Mouse (Mus musculus) limb, embryonic 11.5 days (tissue): Measurements from ENCODE around the gene Golm1. TPM values are rescaled to one million over a fixed set of nuclear protein-coding genes. Genes with fewer than 3 reads are reported as not detected.
"Not testable (repeated sequence)": the region's sequence is repeated elsewhere in the genome, so short reads cannot be mapped to it uniquely, and the experiment has no call there.

Experiments used
- ATAC-seq: fragments of 200-750 bp; cut with Nextera tagmentation; 2 replicates; pipeline ENCODE4 v1.8.0; 2017; ENCODE audit warnings: low read depth; ENCODE audit not compliant: insufficient number of reproducible peaks, low FRiP score, low TSS enrichment
- DNase-seq: peaks from one replicate; pipeline ENCODE4 v3.0.0-alpha.2; 2015; ENCODE audit warnings: low spot score
- H3K27ac ChIP-seq: fragments of 300-500 bp; sonication (generic); replicated peaks from 2 replicates; pipeline ENCODE4 v1.5.1; 2014; ENCODE audit warnings: low read depth, mild to moderate bottlenecking, low read length
- H3K27me3 ChIP-seq: fragments of 300-500 bp; sonication (generic); 2 replicates; pipeline ENCODE4 v1.6.1; 2014; ENCODE audit warnings: mild to moderate bottlenecking, low read length, mixed read lengths; ENCODE audit not compliant: control insufficient read depth, insufficient read depth
- H3K36me3 ChIP-seq: fragments of 300-500 bp; sonication (generic); 2 replicates; pipeline ENCODE4 v1.6.1; 2014; ENCODE audit warnings: mild to moderate bottlenecking, low read length, moderate library complexity, mixed read lengths; ENCODE audit not compliant: control insufficient read depth, insufficient read depth
- H3K4me1 ChIP-seq: fragments of 300-500 bp; sonication (generic); 2 replicates; pipeline ENCODE4 v1.6.1; 2014; ENCODE audit warnings: low read length, mixed read lengths; ENCODE audit not compliant: control insufficient read depth, insufficient read depth
- H3K4me2 ChIP-seq: fragments of 300-500 bp; sonication (generic); 2 replicates; pipeline ENCODE4 v1.6.1; 2014; ENCODE audit warnings: low read depth, mild to moderate bottlenecking, moderate library complexity; ENCODE audit not compliant: severe bottlenecking
- H3K4me3 ChIP-seq: fragments of 300-500 bp; sonication (generic); 2 replicates; pipeline ENCODE4 v1.5.1; 2014; ENCODE audit warnings: low read depth, low read length
- H3K9ac ChIP-seq: fragments of 300-500 bp; sonication (generic); 2 replicates; pipeline ENCODE4 v1.6.1; 2014; ENCODE audit warnings: mild to moderate bottlenecking, low read length
- H3K9me3 ChIP-seq: fragments of 300-500 bp; sonication (generic); 2 replicates; pipeline ENCODE4 v1.6.1; 2016; ENCODE audit warnings: low read length; ENCODE audit not compliant: control insufficient read depth
- WGBS: fragments of 180-500 bp; shearing (Covaris S2); extraction: QIAGEN DNeasy Blood & Tissue Kit; methylation state at CpG from one replicate; pipeline ENCODE4 v1.1.7; 2014; 5-methylcytosine and 5-hydroxymethylcytosine counted together
- polyA plus RNA-seq: library from polyadenylated mRNA; unstranded; fragments of >200 nt; fragmentation: Nextera tagmentation; extraction: Ambion mirVana; gene quantifications from 2 replicates; pipeline ENCODE4 v1.2.1, GENCODE M21; 2014

Gene Golm1
- polyA plus RNA-seq, 1 experiment from 2014 or later, result 67.2 TPM

DNA sequence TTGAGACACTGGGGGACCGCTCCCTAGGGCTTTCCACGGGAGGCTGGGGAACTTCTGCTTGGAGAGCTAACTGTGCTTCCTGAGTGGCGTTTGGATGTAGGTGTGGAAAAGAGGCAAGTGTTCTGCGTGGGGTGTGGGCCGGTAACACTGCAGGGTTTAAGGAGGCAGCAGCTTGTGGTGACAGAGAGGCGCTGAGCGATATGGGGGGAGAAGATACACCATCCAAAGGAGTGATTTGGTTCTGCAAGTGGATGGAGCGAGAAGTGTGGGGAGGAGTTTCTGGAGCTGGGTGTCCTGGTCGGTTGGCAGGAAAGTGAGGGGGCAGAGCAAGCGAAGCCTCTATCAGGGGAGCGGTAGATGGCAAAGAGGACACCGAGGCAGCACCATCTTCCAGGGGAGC is 27.9 kb upstream of the Golm1 start:
- ATAC-seq (no peak), DNase-seq (no peak)
- Histone ChIP-seq H3K9me3 (no peaks in the 10 kb centered on the region), H3K4me1 (no peaks in the 10 kb centered on the region), H3K9ac (no peak overlapping the region), H3K36me3 (no peaks in the 10 kb centered on the region), H3K27ac (no peak overlapping the region), H3K27me3 (no peaks in the 10 kb centered on the region), H3K4me3 (no peak overlapping the region), H3K4me2 (no peak overlapping the region)
- WGBS, result 88% methylated on average over 12 of the region's 12 CpGs

DNA sequence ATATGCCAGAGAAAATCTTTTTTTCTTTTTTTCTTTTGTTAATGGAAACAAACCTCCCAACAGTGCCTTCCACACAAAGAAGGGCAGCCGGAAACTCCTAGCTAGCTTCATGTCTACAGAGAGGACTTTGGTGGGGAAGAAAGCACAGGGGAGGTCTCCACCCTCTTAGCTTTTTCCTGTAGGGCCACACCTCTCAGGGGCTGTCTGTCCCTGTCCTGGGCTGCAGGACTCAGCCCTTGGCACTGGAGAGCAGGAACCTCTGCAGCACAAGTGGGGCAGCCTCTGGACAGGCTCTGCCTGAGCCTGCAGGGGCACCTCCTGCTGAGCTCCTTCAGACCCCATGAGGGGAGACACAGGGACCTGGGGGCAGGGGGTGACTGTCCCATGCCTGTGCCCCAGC is 24.5 kb upstream of the Golm1 start:
- not testable (repeated sequence) for H3K4me1 ChIP-seq, H3K4me2 ChIP-seq, H3K27ac ChIP-seq, ATAC-seq, H3K9me3 ChIP-seq, H3K36me3 ChIP-seq, H3K27me3 ChIP-seq, H3K4me3 ChIP-seq, H3K9ac ChIP-seq, DNase-seq
- 70% methylated on average over 1 of the region's 1 CpGs for WGBS

DNA sequence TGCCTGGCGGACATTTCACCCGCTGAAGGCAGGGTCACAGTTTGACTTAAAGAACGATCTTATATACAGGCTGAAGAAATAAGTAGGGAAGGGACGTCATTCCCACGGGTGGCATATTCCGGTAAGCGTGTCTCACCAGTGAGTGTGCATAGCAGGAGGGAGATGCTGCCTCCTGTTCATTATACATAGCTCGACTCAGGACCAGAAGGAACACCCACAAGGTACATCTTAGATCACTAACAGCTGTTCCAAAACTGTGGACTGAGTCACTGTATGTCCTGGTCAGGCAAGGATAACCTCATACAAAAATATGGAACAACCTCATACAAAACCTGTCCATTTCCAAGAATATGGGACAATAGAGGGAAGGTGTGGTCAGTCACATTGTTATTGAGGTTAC is 23.5 kb upstream of the Golm1 start:
- WGBS, result 93% methylated on average over 8 of the region's 8 CpGs
- no peaks in the 10 kb centered on the region for H3K4me1 ChIP-seq
- DNase-seq (no peak), ATAC-seq (no peak)
- no peak overlapping the region for H3K27ac ChIP-seq
- no peak overlapping the region for H3K4me2 ChIP-seq
- H3K4me3 ChIP-seq, result no peak overlapping the region
- H3K9me3 ChIP-seq, result no peaks in the 10 kb centered on the region
- H3K27me3 ChIP-seq, result no peaks in the 10 kb centered on the region
- H3K9ac ChIP-seq, result no peak overlapping the region
- no peaks in the 10 kb centered on the region for H3K36me3 ChIP-seq

DNA sequence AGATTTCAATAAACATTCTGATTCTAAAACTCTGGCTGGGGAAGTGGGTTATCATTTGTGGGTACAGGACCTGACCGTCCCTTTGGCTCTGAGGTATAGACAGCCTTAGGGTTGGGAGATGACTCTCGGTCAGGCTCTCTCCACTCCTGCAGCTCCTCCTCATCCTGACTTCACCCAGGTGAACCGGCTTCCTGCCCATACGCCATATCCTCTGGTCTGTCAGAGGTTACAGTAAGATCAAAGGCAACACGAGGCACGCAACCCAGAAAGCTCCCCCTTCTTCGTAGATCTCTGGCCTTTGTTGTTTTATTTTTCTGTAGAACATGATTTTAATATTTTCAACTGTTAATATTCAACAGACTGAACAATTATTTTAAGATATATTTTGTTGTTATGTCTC is 20.2 kb upstream of the Golm1 start:
- no peak overlapping the region for H3K4me3 ChIP-seq
- no peak overlapping the region for H3K4me2 ChIP-seq
- no peaks in the 10 kb centered on the region for H3K9me3 ChIP-seq
- no peaks in the 10 kb centered on the region for H3K27me3 ChIP-seq
- no peak overlapping the region for H3K27ac ChIP-seq
- H3K4me1 ChIP-seq, result no peaks in the 10 kb centered on the region
- no peak for ATAC-seq
- WGBS, result 77% methylated on average over 7 of the region's 7 CpGs
- DNase-seq, result no peak
- H3K36me3 ChIP-seq, result no peaks in the 10 kb centered on the region
- no peak overlapping the region for H3K9ac ChIP-seq

DNA sequence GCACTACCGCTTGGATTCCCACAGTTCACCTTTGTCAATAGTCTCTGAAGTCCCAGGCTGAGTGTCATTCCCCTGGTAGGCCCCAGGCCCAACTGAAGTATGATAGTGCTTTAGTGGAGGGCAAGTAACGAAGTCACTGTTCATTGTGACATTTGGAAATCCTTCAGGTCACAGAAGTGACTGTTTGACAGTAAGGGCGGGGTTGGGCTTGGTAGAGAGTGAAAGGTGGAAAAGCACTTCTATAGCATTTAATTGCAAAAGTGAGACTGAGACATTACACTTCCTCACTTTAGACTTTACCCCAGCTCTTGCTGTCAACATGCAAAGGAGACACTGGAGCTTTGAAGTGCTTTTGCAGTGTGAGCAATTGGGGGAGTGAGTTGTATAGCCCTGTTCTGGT is 18.4 kb upstream of the Golm1 start, which contains the start of gene 4921517D22Rik:
TSS of gene 4921517D22Rik (minus strand) at position 101 of the 400 bp plus-strand sequence.
- H3K9ac ChIP-seq, result no peak within 1 kb of the TSS
- H3K4me3 ChIP-seq, result no peak within 1 kb of the TSS
- no peaks in the 10 kb centered on the region for H3K4me1 ChIP-seq
- H3K36me3 ChIP-seq, result no peaks in the 10 kb centered on the region
- no peaks in the 10 kb centered on the region for H3K9me3 ChIP-seq
- H3K27ac ChIP-seq, result no peak within 1 kb of the TSS
- no peak for ATAC-seq
- DNase-seq, result no peak
- H3K4me2 ChIP-seq, result no peak within 1 kb of the TSS
- 90% methylated on average over 3 of the region's 3 CpGs for WGBS
- H3K27me3 ChIP-seq, result no peaks in the 10 kb centered on the region

DNA sequence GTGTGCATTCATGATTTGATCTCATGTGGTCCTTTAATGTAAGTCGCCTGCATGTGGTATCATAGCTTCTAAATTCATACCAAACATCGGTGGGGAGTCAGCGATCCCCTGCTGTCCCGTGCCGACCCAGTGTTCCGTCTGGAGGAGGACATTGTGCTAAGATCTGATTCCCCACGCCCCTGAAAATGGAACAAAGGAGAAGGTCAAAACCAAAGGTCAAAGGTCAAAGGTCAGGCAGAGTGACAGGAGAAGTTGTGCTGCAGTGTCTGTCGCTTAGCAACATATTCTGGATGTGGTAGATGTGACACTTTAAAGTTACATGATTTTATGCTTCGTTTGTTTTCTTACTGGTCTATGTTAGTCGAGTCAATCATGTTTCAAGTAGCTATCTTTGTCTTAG is 15.9 kb upstream of the Golm1 start:
- no peak overlapping the region for H3K4me3 ChIP-seq
- no peak for DNase-seq
- no peaks in the 10 kb centered on the region for H3K9me3 ChIP-seq
- no peak overlapping the region for H3K27ac ChIP-seq
- no peaks in the 10 kb centered on the region for H3K36me3 ChIP-seq
- 82% methylated on average over 10 of the region's 10 CpGs for WGBS
- no peaks in the 10 kb centered on the region for H3K4me1 ChIP-seq
- no peak for ATAC-seq
- no peaks in the 10 kb centered on the region for H3K27me3 ChIP-seq
- no peak overlapping the region for H3K4me2 ChIP-seq
- H3K9ac ChIP-seq, result no peak overlapping the region

DNA sequence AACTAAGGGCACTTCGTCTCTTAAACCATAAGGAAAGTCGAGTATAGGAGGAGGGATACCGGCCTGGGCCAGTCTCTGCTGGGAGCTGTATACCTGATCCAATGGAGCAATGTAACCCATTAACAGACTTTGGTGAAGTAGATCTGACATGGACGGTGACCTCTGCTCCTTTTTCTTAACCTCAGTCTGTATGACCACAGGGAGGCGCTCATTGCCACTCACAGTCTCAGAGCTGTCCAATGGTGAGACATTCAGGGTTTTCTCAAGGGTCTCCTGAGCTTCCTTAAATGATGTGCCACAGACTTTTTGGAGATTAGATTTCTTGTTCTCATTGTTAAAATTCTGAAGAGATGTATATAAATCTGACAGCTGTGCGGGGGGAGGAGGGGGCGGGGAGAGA is 15.0 kb upstream of the Golm1 start:
- Histone ChIP-seq H3K27ac (no peak overlapping the region), H3K9me3 (no peaks in the 10 kb centered on the region), H3K9ac (no peak overlapping the region), H3K4me3 (no peak overlapping the region), H3K4me2 (no peak overlapping the region), H3K36me3 (no peaks in the 10 kb centered on the region), H3K27me3 (no peaks in the 10 kb centered on the region), H3K4me1 (no peaks in the 10 kb centered on the region)
- ATAC-seq, result no peak
- WGBS, result 86% methylated on average over 7 of the region's 7 CpGs
- no peak for DNase-seq

DNA sequence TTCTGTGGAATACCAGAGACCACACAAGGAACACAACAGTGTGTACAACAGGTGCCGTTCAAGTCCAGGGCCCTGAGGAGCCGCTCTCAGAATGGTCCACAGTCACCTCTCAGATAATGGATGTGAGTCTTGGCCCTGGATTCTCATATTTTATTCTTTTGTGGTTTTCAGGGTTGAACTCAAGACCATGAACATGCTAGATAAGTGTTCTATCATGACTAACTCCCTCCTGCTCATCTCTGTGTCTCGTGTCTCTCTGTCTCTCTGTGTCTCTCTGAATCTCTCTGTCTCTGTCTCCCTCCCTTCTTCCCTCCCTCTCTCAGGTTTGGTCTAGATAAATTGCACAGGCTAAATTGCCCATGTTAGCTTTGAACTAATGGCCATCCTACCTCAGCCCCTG is 14.2 kb upstream of the Golm1 start:
- DNase-seq (no peak), ATAC-seq (no peak)
- 88% methylated on average over 3 of the region's 3 CpGs for WGBS

DNA sequence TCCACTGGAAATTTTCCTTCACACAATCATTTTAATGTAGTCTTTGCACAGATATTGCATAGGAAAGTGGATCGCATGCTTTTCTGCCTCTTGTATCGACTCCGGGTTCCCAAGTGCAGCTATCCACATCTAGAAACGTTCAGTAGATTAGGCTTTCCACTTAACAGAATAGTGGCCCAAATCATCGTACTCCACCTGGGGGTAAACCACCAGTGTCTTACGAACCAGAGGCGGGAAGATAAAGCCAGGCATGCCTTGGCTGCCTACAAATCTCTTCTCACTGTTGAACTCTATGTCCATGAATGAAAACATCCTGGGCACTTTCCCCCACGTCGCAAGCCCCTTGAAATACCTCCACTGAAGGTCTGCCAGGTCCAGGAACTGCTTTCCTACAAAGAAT is 13.7 kb upstream of the Golm1 start:
- 93% methylated on average over 9 of the region's 9 CpGs for WGBS
- Histone ChIP-seq H3K9me3 (no peaks in the 10 kb centered on the region), H3K4me3 (no peak overlapping the region), H3K27me3 (no peaks in the 10 kb centered on the region), H3K27ac (no peak overlapping the region), H3K36me3 (no peaks in the 10 kb centered on the region), H3K4me1 (no peaks in the 10 kb centered on the region), H3K4me2 (no peak overlapping the region), H3K9ac (no peak overlapping the region)
- no peak for ATAC-seq
- no peak for DNase-seq

More for the DNA sequence above, 14.2 kb upstream of the Golm1 start:
- H3K4me2 ChIP-seq, result no peak overlapping the region
- H3K9me3 ChIP-seq, result no peaks in the 10 kb centered on the region
- H3K27me3 ChIP-seq, result no peaks in the 10 kb centered on the region
- H3K4me1 ChIP-seq, result no peaks in the 10 kb centered on the region
- H3K9ac ChIP-seq, result no peak overlapping the region
- no peaks in the 10 kb centered on the region for H3K36me3 ChIP-seq
- no peak overlapping the region for H3K27ac ChIP-seq
- no peak overlapping the region for H3K4me3 ChIP-seq
